Mouse (Mus musculus): ENCODE measurements around the gene Lemd2. TPM values are rescaled to one million over a fixed set of nuclear protein-coding genes. Genes with fewer than 3 reads are reported as not detected.
A peak's percentile ranks its signal among the peaks of the same experiment; 100 is the strongest.

Gene Lemd2
- total and polyA plus RNA-seq, 2 experiments from 2014 or later = 7.1 to 40.2 TPM

- 71% methylated on average over 5 of the region's 5 CpGs for WGBS
- no peak for DNase-seq (ENCODE audit: low spot score)
These were observed 33.1 kb downstream of the Lemd2 start for GRCm38 (mm10) chr17:27171121-27171520.

GRCm38 (mm10) chr17:27169952-27170695 lies 34.1 kb downstream of the Lemd2 start:
- H3K4me3 ChIP-seq (ENCODE audit: low read depth, low read length) = no peak overlapping the region
- WGBS = 69% methylated on average over 11 of the region's 11 CpGs

More at GRCm38 (mm10) chr17:27171121-27171520, 33.1 kb downstream of the Lemd2 start:
- H3K9ac ChIP-seq (replicated peaks; ENCODE audit: low read depth, low read length) = no peak overlapping the region
- H3K4me1 ChIP-seq (ENCODE audit: control insufficient read depth, insufficient read depth) = peaks cover 5% of the 10 kb centered on the region
- no peak for ATAC-seq (ENCODE audit: insufficient read depth, low read depth)
- H3K27ac ChIP-seq (ENCODE audit: low read depth) = no peak overlapping the region
- H3K4me2 ChIP-seq (ENCODE audit: low read depth, low read length) = no peak overlapping the region
- no peak overlapping the region for H3K4me3 ChIP-seq (ENCODE audit: low read depth, low read length)
- no peaks in the 10 kb centered on the region for H3K27me3 ChIP-seq (ENCODE audit: control insufficient read depth, insufficient read depth, low read length)
- no peaks in the 10 kb centered on the region for H3K36me3 ChIP-seq (replicated peaks; ENCODE audit: control insufficient read depth, insufficient read depth, low read length)
- no peaks in the 10 kb centered on the region for H3K9me3 ChIP-seq (replicated peaks; ENCODE audit: control insufficient read depth, low read length)
- TF ChIP-seq CTCF (IDR thresholded peaks at IDR 0.05; ENCODE audit: low read depth) (no peak), EP300 (IDR thresholded peaks at IDR 0.05; ENCODE audit: low read depth) (no peak)

GRCm38 (mm10) chr17:27168569-27168968 lies 35.7 kb downstream of the Lemd2 start:
- Histone ChIP-seq H3K9ac (replicated peaks; ENCODE audit: low read depth, low read length) (no peak overlapping the region), H3K27ac (ENCODE audit: low read depth) (no peak overlapping the region), H3K9me3 (replicated peaks; ENCODE audit: control insufficient read depth, low read length) (no peaks in the 10 kb centered on the region), H3K36me3 (replicated peaks; ENCODE audit: control insufficient read depth, insufficient read depth, low read length) (no peaks in the 10 kb centered on the region), H3K4me3 (ENCODE audit: low read depth, low read length) (no peak overlapping the region), H3K4me2 (ENCODE audit: low read depth, low read length) (no peak overlapping the region), H3K27me3 (ENCODE audit: control insufficient read depth, insufficient read depth, low read length) (no peaks in the 10 kb centered on the region), H3K4me1 (ENCODE audit: control insufficient read depth, insufficient read depth) (peaks cover 5% of the 10 kb centered on the region)
- TF ChIP-seq EP300 (IDR thresholded peaks at IDR 0.05; ENCODE audit: low read depth) (no peak), CTCF (IDR thresholded peaks at IDR 0.05; ENCODE audit: low read depth) (no peak)
- WGBS = 86% methylated on average over 4 of the region's 4 CpGs
- no peak for ATAC-seq (ENCODE audit: insufficient read depth, low read depth)
- no peak for DNase-seq (ENCODE audit: low spot score)

More at GRCm38 (mm10) chr17:27169952-27170695, 34.1 kb downstream of the Lemd2 start:
- no peak for DNase-seq (ENCODE audit: low spot score)
- H3K4me1 ChIP-seq (ENCODE audit: control insufficient read depth, insufficient read depth) = peaks cover 5% of the 10 kb centered on the region
- no peak overlapping the region for H3K27ac ChIP-seq (ENCODE audit: low read depth)
- H3K9me3 ChIP-seq (replicated peaks; ENCODE audit: control insufficient read depth, low read length) = no peaks in the 10 kb centered on the region
- H3K4me2 ChIP-seq (ENCODE audit: low read depth, low read length) = no peak overlapping the region
- TF ChIP-seq EP300 (IDR thresholded peaks at IDR 0.05; ENCODE audit: low read depth) (no peak), CTCF (IDR thresholded peaks at IDR 0.05; ENCODE audit: low read depth) (no peak)
- H3K27me3 ChIP-seq (ENCODE audit: control insufficient read depth, insufficient read depth, low read length) = no peaks in the 10 kb centered on the region
- no peak for ATAC-seq (ENCODE audit: insufficient read depth, low read depth)
- no peaks in the 10 kb centered on the region for H3K36me3 ChIP-seq (replicated peaks; ENCODE audit: control insufficient read depth, insufficient read depth, low read length)
- no peak overlapping the region for H3K9ac ChIP-seq (replicated peaks; ENCODE audit: low read depth, low read length)

- TF ChIP-seq CTCF (IDR thresholded peaks at IDR 0.05; ENCODE audit: low read depth) (no peak), EP300 (IDR thresholded peaks at IDR 0.05; ENCODE audit: low read depth) (no peak)
- Histone ChIP-seq H3K4me1 (ENCODE audit: control insufficient read depth, insufficient read depth) (peaks cover 5% of the 10 kb centered on the region), H3K27ac (ENCODE audit: low read depth) (no peak within 1 kb of the TSS), H3K36me3 (replicated peaks; ENCODE audit: control insufficient read depth, insufficient read depth, low read length) (no peaks in the 10 kb centered on the region), H3K9ac (replicated peaks; ENCODE audit: low read depth, low read length) (no peak within 1 kb of the TSS), H3K27me3 (ENCODE audit: control insufficient read depth, insufficient read depth, low read length) (no peaks in the 10 kb centered on the region), H3K9me3 (replicated peaks; ENCODE audit: control insufficient read depth, low read length) (no peaks in the 10 kb centered on the region), H3K4me3 (ENCODE audit: low read depth, low read length) (no peak within 1 kb of the TSS), H3K4me2 (ENCODE audit: low read depth, low read length) (no peak within 1 kb of the TSS)
- ATAC-seq (ENCODE audit: insufficient read depth, low read depth) = peak; percentile 78
- DNase-seq (ENCODE audit: low spot score) = peak; percentile 47
- WGBS = 18% methylated on average over 4 of the region's 4 CpGs
These were observed 36.7 kb downstream of the Lemd2 start, which contains the start of gene Ip6k3 for GRCm38 (mm10) chr17:27167545-27167944. Ip6k3 (minus strand) TSS chr17:27167795.

GRCm38 (mm10) chr17:27166901-27167300 lies 37.4 kb downstream of the Lemd2 start:
- H3K36me3 ChIP-seq (replicated peaks; ENCODE audit: control insufficient read depth, insufficient read depth, low read length) = no peaks in the 10 kb centered on the region
- no peaks in the 10 kb centered on the region for H3K27me3 ChIP-seq (ENCODE audit: control insufficient read depth, insufficient read depth, low read length)
- H3K4me2 ChIP-seq (ENCODE audit: low read depth, low read length) = no peak overlapping the region
- WGBS = 71% methylated on average over 6 of the region's 6 CpGs
- H3K4me1 ChIP-seq (ENCODE audit: control insufficient read depth, insufficient read depth) = peaks cover 5% of the 10 kb centered on the region
- TF ChIP-seq CTCF (IDR thresholded peaks at IDR 0.05; ENCODE audit: low read depth) (no peak), EP300 (IDR thresholded peaks at IDR 0.05; ENCODE audit: low read depth) (no peak)
- DNase-seq (ENCODE audit: low spot score) (no peak), ATAC-seq (ENCODE audit: insufficient read depth, low read depth) (no peak)
- no peaks in the 10 kb centered on the region for H3K9me3 ChIP-seq (replicated peaks; ENCODE audit: control insufficient read depth, low read length)
- no peak overlapping the region for H3K27ac ChIP-seq (ENCODE audit: low read depth)
- H3K4me3 ChIP-seq (ENCODE audit: low read depth, low read length) = no peak overlapping the region
- no peak overlapping the region for H3K9ac ChIP-seq (replicated peaks; ENCODE audit: low read depth, low read length)
